Mouse (Mus musculus): ENCODE data around the gene Syt7. TPM values are rescaled to one million over a fixed set of nuclear protein-coding genes. Genes with fewer than 3 reads are reported as not detected.

Gene Syt7
- polyA plus RNA-seq, 1 experiment from 2014 or later, result 2.4 TPM

- H3K27ac ChIP-seq (ENCODE audit: low read depth, low read length), result no peak overlapping the region
- H3K4me3 ChIP-seq (ENCODE audit: low read depth, low read length), result no peak overlapping the region
- H3K4me1 ChIP-seq (replicated peaks; ENCODE audit: control insufficient read depth, insufficient read depth, low read length), result no peaks in the 10 kb centered on the region
- H3K4me2 ChIP-seq (replicated peaks; ENCODE audit: low read depth, low read length), result no peak overlapping the region
- DNase-seq (ENCODE audit: low spot score) (no peak), ATAC-seq (ENCODE audit: low FRiP score) (no peak)
- WGBS, result 52% methylated on average over 8 of the region's 8 CpGs
- no peak overlapping the region for H3K9ac ChIP-seq (ENCODE audit: low read depth, low read length)
- H3K36me3 ChIP-seq (ENCODE audit: control insufficient read depth, insufficient read depth, low read length), result no peaks in the 10 kb centered on the region
- no peaks in the 10 kb centered on the region for H3K27me3 ChIP-seq (ENCODE audit: control insufficient read depth, insufficient read depth, low read length)
- no peaks in the 10 kb centered on the region for H3K9me3 ChIP-seq (ENCODE audit: control insufficient read depth, low read length)
Measured at GRCm38 (mm10) chr19:10469171-10469658, 80.3 kb downstream of the Syt7 start.

GRCm38 (mm10) chr19:10472958-10473357, 84.1 kb downstream of the Syt7 start:
- DNase-seq (ENCODE audit: low spot score) (no peak), ATAC-seq (ENCODE audit: low FRiP score) (no peak)
- no peak overlapping the region for H3K4me2 ChIP-seq (replicated peaks; ENCODE audit: low read depth, low read length)
- no peaks in the 10 kb centered on the region for H3K27me3 ChIP-seq (ENCODE audit: control insufficient read depth, insufficient read depth, low read length)
- no peaks in the 10 kb centered on the region for H3K9me3 ChIP-seq (ENCODE audit: control insufficient read depth, low read length)
- WGBS, result 67% methylated on average over 3 of the region's 3 CpGs
- no peak overlapping the region for H3K4me3 ChIP-seq (ENCODE audit: low read depth, low read length)
- no peak overlapping the region for H3K9ac ChIP-seq (ENCODE audit: low read depth, low read length)
- no peaks in the 10 kb centered on the region for H3K36me3 ChIP-seq (ENCODE audit: control insufficient read depth, insufficient read depth, low read length)
- H3K27ac ChIP-seq (ENCODE audit: low read depth, low read length), result no peak overlapping the region
- no peaks in the 10 kb centered on the region for H3K4me1 ChIP-seq (replicated peaks; ENCODE audit: control insufficient read depth, insufficient read depth, low read length)

GRCm38 (mm10) chr19:10473779-10474178, 84.9 kb downstream of the Syt7 start:
- no peaks in the 10 kb centered on the region for H3K27me3 ChIP-seq (ENCODE audit: control insufficient read depth, insufficient read depth, low read length)
- no peaks in the 10 kb centered on the region for H3K36me3 ChIP-seq (ENCODE audit: control insufficient read depth, insufficient read depth, low read length)
- no peaks in the 10 kb centered on the region for H3K4me1 ChIP-seq (replicated peaks; ENCODE audit: control insufficient read depth, insufficient read depth, low read length)
- H3K27ac ChIP-seq (ENCODE audit: low read depth, low read length), result no peak overlapping the region
- H3K4me2 ChIP-seq (replicated peaks; ENCODE audit: low read depth, low read length), result no peak overlapping the region
- no peak for DNase-seq (ENCODE audit: low spot score)
- no peak for ATAC-seq (ENCODE audit: low FRiP score)
- no peak overlapping the region for H3K9ac ChIP-seq (ENCODE audit: low read depth, low read length)
- WGBS, result 25% methylated on average over 6 of the region's 6 CpGs
- H3K9me3 ChIP-seq (ENCODE audit: control insufficient read depth, low read length), result no peaks in the 10 kb centered on the region
- H3K4me3 ChIP-seq (ENCODE audit: low read depth, low read length), result no peak overlapping the region

- H3K27ac ChIP-seq (ENCODE audit: low read depth, low read length), result no peak overlapping the region
- H3K4me1 ChIP-seq (replicated peaks; ENCODE audit: control insufficient read depth, insufficient read depth, low read length), result no peaks in the 10 kb centered on the region
- 75% methylated on average over 4 of the region's 4 CpGs for WGBS
- DNase-seq (ENCODE audit: low spot score), result no peak
- no peaks in the 10 kb centered on the region for H3K36me3 ChIP-seq (ENCODE audit: control insufficient read depth, insufficient read depth, low read length)
- H3K9ac ChIP-seq (ENCODE audit: low read depth, low read length), result no peak overlapping the region
- no peaks in the 10 kb centered on the region for H3K9me3 ChIP-seq (ENCODE audit: control insufficient read depth, low read length)
- H3K4me3 ChIP-seq (ENCODE audit: low read depth, low read length), result no peak overlapping the region
- no peak overlapping the region for H3K4me2 ChIP-seq (replicated peaks; ENCODE audit: low read depth, low read length)
- H3K27me3 ChIP-seq (ENCODE audit: control insufficient read depth, insufficient read depth, low read length), result no peaks in the 10 kb centered on the region
- no peak for ATAC-seq (ENCODE audit: low FRiP score)
Measured at GRCm38 (mm10) chr19:10479541-10479940, 90.7 kb downstream of the Syt7 start.

- Histone ChIP-seq H3K9me3 (ENCODE audit: control insufficient read depth, low read length) (no peaks in the 10 kb centered on the region), H3K4me3 (ENCODE audit: low read depth, low read length) (no peak within 1 kb of the TSS), H3K27me3 (ENCODE audit: control insufficient read depth, insufficient read depth, low read length) (no peaks in the 10 kb centered on the region), H3K9ac (ENCODE audit: low read depth, low read length) (no peak within 1 kb of the TSS), H3K4me1 (replicated peaks; ENCODE audit: control insufficient read depth, insufficient read depth, low read length) (no peaks in the 10 kb centered on the region), H3K27ac (ENCODE audit: low read depth, low read length) (no peak within 1 kb of the TSS), H3K36me3 (ENCODE audit: control insufficient read depth, insufficient read depth, low read length) (no peaks in the 10 kb centered on the region), H3K4me2 (replicated peaks; ENCODE audit: low read depth, low read length) (no peak within 1 kb of the TSS)
- 29% methylated on average over 6 of the region's 6 CpGs for WGBS
- ATAC-seq (ENCODE audit: low FRiP score) (peak; percentile 65; the same call in 1 of the 2 replicates), DNase-seq (ENCODE audit: low spot score) (peak; percentile 76)
Measured at GRCm38 (mm10) chr19:10482703-10483102, 93.8 kb downstream of the Syt7 start, which contains the start of gene Ppp1r32. Gene Ppp1r32, minus strand, starts transcription at chr19:10482928.

- Histone ChIP-seq H3K9me3 (ENCODE audit: control insufficient read depth, low read length) (no peaks in the 10 kb centered on the region), H3K4me2 (replicated peaks; ENCODE audit: low read depth, low read length) (no peak overlapping the region), H3K27ac (ENCODE audit: low read depth, low read length) (no peak overlapping the region), H3K4me3 (ENCODE audit: low read depth, low read length) (no peak overlapping the region), H3K4me1 (replicated peaks; ENCODE audit: control insufficient read depth, insufficient read depth, low read length) (no peaks in the 10 kb centered on the region), H3K36me3 (ENCODE audit: control insufficient read depth, insufficient read depth, low read length) (no peaks in the 10 kb centered on the region), H3K27me3 (ENCODE audit: control insufficient read depth, insufficient read depth, low read length) (no peaks in the 10 kb centered on the region), H3K9ac (ENCODE audit: low read depth, low read length) (no peak overlapping the region)
- peak; percentile 65 for ATAC-seq (ENCODE audit: low FRiP score)
- 26% methylated on average over 9 of the region's 9 CpGs for WGBS
- peak; percentile 81 for DNase-seq (ENCODE audit: low spot score)
Measured at GRCm38 (mm10) chr19:10486264-10486738, 97.4 kb downstream of the Syt7 start.

GRCm38 (mm10) chr19:10495670-10496069, 106.8 kb downstream of the Syt7 start:
- 88% methylated on average over 1 of the region's 1 CpGs for WGBS
- H3K4me1 ChIP-seq (replicated peaks; ENCODE audit: control insufficient read depth, insufficient read depth, low read length), result no peaks in the 10 kb centered on the region
- no peaks in the 10 kb centered on the region; the same call in 1 of the 2 replicates for H3K36me3 ChIP-seq (ENCODE audit: control insufficient read depth, insufficient read depth, low read length)
- ATAC-seq (ENCODE audit: low FRiP score) (no peak), DNase-seq (ENCODE audit: low spot score) (no peak)
- no peak overlapping the region for H3K9ac ChIP-seq (ENCODE audit: low read depth, low read length)
- H3K27me3 ChIP-seq (ENCODE audit: control insufficient read depth, insufficient read depth, low read length), result no peaks in the 10 kb centered on the region
- no peaks in the 10 kb centered on the region for H3K9me3 ChIP-seq (ENCODE audit: control insufficient read depth, low read length)
- H3K27ac ChIP-seq (ENCODE audit: low read depth, low read length), result no peak overlapping the region
- H3K4me3 ChIP-seq (ENCODE audit: low read depth, low read length), result no peak overlapping the region
- H3K4me2 ChIP-seq (replicated peaks; ENCODE audit: low read depth, low read length), result no peak overlapping the region

GRCm38 (mm10) chr19:10496976-10497375, 108.1 kb downstream of the Syt7 start:
- WGBS, result 74% methylated on average over 2 of the region's 2 CpGs
- Histone ChIP-seq H3K4me3 (ENCODE audit: low read depth, low read length) (no peak overlapping the region), H3K27me3 (ENCODE audit: control insufficient read depth, insufficient read depth, low read length) (no peaks in the 10 kb centered on the region), H3K9ac (ENCODE audit: low read depth, low read length) (no peak overlapping the region), H3K9me3 (ENCODE audit: control insufficient read depth, low read length) (no peaks in the 10 kb centered on the region), H3K4me1 (replicated peaks; ENCODE audit: control insufficient read depth, insufficient read depth, low read length) (no peaks in the 10 kb centered on the region), H3K4me2 (replicated peaks; ENCODE audit: low read depth, low read length) (no peak overlapping the region), H3K27ac (ENCODE audit: low read depth, low read length) (0 out of 2 replicates have a peak overlapping the region, but pooled peaks have one; percentile 17), H3K36me3 (ENCODE audit: control insufficient read depth, insufficient read depth, low read length) (peaks cover 2% of the 10 kb centered on the region; the same call in 1 of the 2 replicates)
- DNase-seq (ENCODE audit: low spot score) (no peak), ATAC-seq (ENCODE audit: low FRiP score) (no peak)

- ATAC-seq (ENCODE audit: low FRiP score), result no peak
Measured at GRCm38 (mm10) chr19:10497512-10498160, 108.7 kb downstream of the Syt7 start.

More at GRCm38 (mm10) chr19:10497512-10498160, 108.7 kb downstream of the Syt7 start:
- Histone ChIP-seq H3K36me3 (ENCODE audit: control insufficient read depth, insufficient read depth, low read length) (peaks cover 2% of the 10 kb centered on the region; the same call in 1 of the 2 replicates), H3K4me2 (replicated peaks; ENCODE audit: low read depth, low read length) (no peak overlapping the region), H3K27ac (ENCODE audit: low read depth, low read length) (no peak overlapping the region), H3K4me1 (replicated peaks; ENCODE audit: control insufficient read depth, insufficient read depth, low read length) (no peaks in the 10 kb centered on the region), H3K9me3 (ENCODE audit: control insufficient read depth, low read length) (no peaks in the 10 kb centered on the region), H3K9ac (ENCODE audit: low read depth, low read length) (no peak overlapping the region), H3K27me3 (ENCODE audit: control insufficient read depth, insufficient read depth, low read length) (no peaks in the 10 kb centered on the region), H3K4me3 (ENCODE audit: low read depth, low read length) (no peak overlapping the region)
- no peak for DNase-seq (ENCODE audit: low spot score)
- WGBS, result 57% methylated on average over 8 of the region's 8 CpGs

Data from hindbrain, embryonic 11.5 days (tissue).